Mouse (Mus musculus) hindbrain, embryonic 15.5 days (tissue): ENCODE measurements at regions not wholly inside any gene's neighbourhood (a gene's known extent, or its start where the extent isn't known, plus 50 kb on each side); places are given as distances from the start of the nearest gene placed in this dataset.
"Not testable (repeated sequence)": the region's sequence is repeated elsewhere in the genome, so short reads cannot be mapped to it uniquely, and the experiment has no call there.

ENCODE experiments used
- ATAC-seq: fragments of 200-750 bp; cut with Nextera tagmentation; 2 replicates; pipeline ENCODE4 v1.8.0; 2017; ENCODE audit warnings: low read depth, moderate number of reproducible peaks, moderate TSS enrichment; ENCODE audit not compliant: low FRiP score
- H3K27ac ChIP-seq: fragments of 300-500 bp; sonication (generic); replicated peaks from 2 replicates; pipeline ENCODE4 v1.5.1; 2015; ENCODE audit warnings: mild to moderate bottlenecking, inconsistent platforms
- H3K27me3 ChIP-seq: fragments of 300-500 bp; sonication (generic); 2 replicates; pipeline ENCODE4 v1.6.1; 2015; ENCODE audit warnings: control low read depth, inconsistent platforms
- H3K36me3 ChIP-seq: fragments of 300-500 bp; sonication (generic); 2 replicates; pipeline ENCODE4 v1.6.1; 2015; ENCODE audit warnings: control low read depth, inconsistent platforms
- H3K4me1 ChIP-seq: fragments of 300-500 bp; sonication (generic); replicated peaks from 2 replicates; pipeline ENCODE4 v1.6.1; 2015; ENCODE audit warnings: control low read depth, inconsistent platforms
- H3K4me2 ChIP-seq: fragments of 300-500 bp; sonication (generic); 2 replicates; pipeline ENCODE4 v1.6.1; 2015; ENCODE audit warnings: moderate library complexity, mild to moderate bottlenecking, inconsistent platforms
- H3K4me3 ChIP-seq: fragments of 300-500 bp; sonication (generic); 2 replicates; pipeline ENCODE4 v1.5.1; 2015; ENCODE audit warnings: mild to moderate bottlenecking, inconsistent platforms
- H3K9ac ChIP-seq: fragments of 300-500 bp; sonication (generic); 2 replicates; pipeline ENCODE4 v1.6.1; 2015; ENCODE audit warnings: inconsistent platforms
- H3K9me3 ChIP-seq: fragments of 300-500 bp; sonication (generic); 2 replicates; pipeline ENCODE4 v1.6.1; 2016; ENCODE audit warnings: control low read depth, inconsistent platforms
- WGBS: fragments of 180-500 bp; shearing (Covaris S2); methylation state at CpG from one replicate; pipeline ENCODE4 v1.1.7; 2015; 5-methylcytosine and 5-hydroxymethylcytosine counted together

GRCm38 (mm10) chr1:184669173-184669572, 63.2 kb downstream of the Hlx start:
- not testable (repeated sequence) for H3K9ac ChIP-seq, H3K4me2 ChIP-seq, ATAC-seq, H3K36me3 ChIP-seq, H3K4me1 ChIP-seq, H3K4me3 ChIP-seq, H3K27me3 ChIP-seq, H3K9me3 ChIP-seq, H3K27ac ChIP-seq
- 92% methylated on average over 5 of the region's 5 CpGs for WGBS

GRCm38 (mm10) chr1:184668428-184668827, 64.0 kb downstream of the Hlx start:
- Histone ChIP-seq H3K27me3 (no peaks in the 10 kb centered on the region), H3K27ac (no peak overlapping the region), H3K4me3 (no peak overlapping the region), H3K4me2 (no peak overlapping the region), H3K4me1 (0 out of 2 replicates have a peak, but pooled peaks cover 2% of the 10 kb centered on the region), H3K36me3 (no peaks in the 10 kb centered on the region), H3K9ac (no peak overlapping the region), H3K9me3 (no peaks in the 10 kb centered on the region)
- 88% methylated on average over 1 of the region's 1 CpGs for WGBS
- no peak for ATAC-seq

DNA sequence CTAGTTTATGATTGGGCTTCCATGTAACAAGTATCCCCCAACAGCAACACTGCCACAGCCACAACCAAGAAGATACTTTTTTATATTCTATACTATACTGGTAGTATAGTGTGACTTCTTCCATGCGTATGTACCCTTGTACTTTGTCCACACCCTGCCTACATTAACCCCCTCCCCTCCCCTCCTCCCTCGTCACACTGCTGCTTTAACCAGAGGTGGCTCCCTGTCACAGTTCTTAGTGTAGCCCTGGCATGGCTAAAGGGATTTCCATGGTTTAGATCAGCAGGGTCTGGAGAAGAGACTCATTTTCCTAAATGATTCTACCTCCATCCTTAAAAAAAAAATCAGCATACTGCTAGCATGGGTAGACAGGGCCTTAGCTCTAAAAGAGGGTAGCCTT, 64.4 kb downstream of the Hlx start:
- no peaks in the 10 kb centered on the region for H3K27me3 ChIP-seq
- H3K9ac ChIP-seq: no peak overlapping the region
- 0 out of 2 replicates have a peak, but pooled peaks cover 2% of the 10 kb centered on the region for H3K4me1 ChIP-seq
- no peak overlapping the region for H3K4me2 ChIP-seq
- H3K27ac ChIP-seq: no peak overlapping the region
- H3K36me3 ChIP-seq: no peaks in the 10 kb centered on the region
- no peak for ATAC-seq
- H3K9me3 ChIP-seq: no peaks in the 10 kb centered on the region
- WGBS: 55% methylated on average over 2 of the region's 2 CpGs
- H3K4me3 ChIP-seq: no peak overlapping the region

DNA sequence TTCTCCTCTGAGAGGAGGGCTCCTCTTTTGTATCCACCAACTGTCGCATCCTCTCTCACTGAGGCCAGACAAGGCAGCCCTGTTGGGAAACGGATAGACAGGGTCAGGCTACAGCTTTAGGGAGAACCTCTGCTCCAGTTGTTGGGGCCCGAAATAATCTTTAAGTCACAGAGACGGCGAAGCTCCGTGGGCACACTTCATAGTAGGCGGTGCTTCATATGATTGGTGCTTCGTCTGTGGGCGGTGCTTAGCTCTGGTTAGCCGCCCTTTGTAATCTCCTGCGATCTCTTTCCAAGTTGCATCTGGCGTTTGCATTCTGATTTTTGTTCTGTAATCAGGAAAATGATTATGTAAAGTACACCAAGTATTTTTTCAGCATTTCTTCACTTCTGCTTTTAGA, 67.2 kb downstream of the Hlx start:
- Histone ChIP-seq H3K4me3 (no peak overlapping the region), H3K4me1 (0 out of 2 replicates have a peak, but pooled peaks cover 2% of the 10 kb centered on the region), H3K9ac (no peak overlapping the region), H3K36me3 (no peaks in the 10 kb centered on the region), H3K9me3 (no peaks in the 10 kb centered on the region), H3K27ac (no peak overlapping the region), H3K4me2 (no peak overlapping the region), H3K27me3 (no peaks in the 10 kb centered on the region)
- no peak for ATAC-seq
- WGBS: 77% methylated on average over 12 of the region's 12 CpGs

DNA sequence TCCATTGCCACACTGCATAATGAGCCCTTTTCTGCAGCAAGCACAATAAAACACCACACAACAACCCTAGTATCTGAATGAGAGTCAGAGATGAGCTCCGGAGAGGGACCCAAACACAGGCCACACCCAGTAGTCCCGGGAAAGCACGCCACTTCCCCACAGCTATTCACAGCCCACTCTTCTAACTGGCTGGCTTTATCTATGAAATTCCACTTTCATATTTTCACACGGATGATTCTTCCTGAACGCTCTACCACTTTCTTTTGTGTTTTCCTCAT, 68.4 kb downstream of the Hlx start:
- Histone ChIP-seq H3K9ac (no peak overlapping the region), H3K27ac (no peak overlapping the region), H3K4me3 (no peak overlapping the region), H3K9me3 (no peaks in the 10 kb centered on the region), H3K36me3 (no peaks in the 10 kb centered on the region), H3K27me3 (no peaks in the 10 kb centered on the region), H3K4me2 (peak overlapping the region; percentile 29), H3K4me1 (0 out of 2 replicates have a peak, but pooled peaks cover 2% of the 10 kb centered on the region)
- WGBS: 57% methylated on average over 5 of the region's 5 CpGs
- ATAC-seq: no peak

- Histone ChIP-seq H3K27me3 (no peaks in the 10 kb centered on the region), H3K27ac (no peak overlapping the region), H3K4me2 (peak overlapping the region; percentile 29), H3K4me3 (no peak overlapping the region), H3K9me3 (no peaks in the 10 kb centered on the region), H3K9ac (no peak overlapping the region), H3K4me1 (0 out of 2 replicates have a peak, but pooled peaks cover 2% of the 10 kb centered on the region), H3K36me3 (no peaks in the 10 kb centered on the region)
- no peak for ATAC-seq
- WGBS: 49% methylated on average over 14 of the region's 14 CpGs
These were observed 68.9 kb downstream of the Hlx start for GRCm38 (mm10) chr1:184663300-184664097.

DNA sequence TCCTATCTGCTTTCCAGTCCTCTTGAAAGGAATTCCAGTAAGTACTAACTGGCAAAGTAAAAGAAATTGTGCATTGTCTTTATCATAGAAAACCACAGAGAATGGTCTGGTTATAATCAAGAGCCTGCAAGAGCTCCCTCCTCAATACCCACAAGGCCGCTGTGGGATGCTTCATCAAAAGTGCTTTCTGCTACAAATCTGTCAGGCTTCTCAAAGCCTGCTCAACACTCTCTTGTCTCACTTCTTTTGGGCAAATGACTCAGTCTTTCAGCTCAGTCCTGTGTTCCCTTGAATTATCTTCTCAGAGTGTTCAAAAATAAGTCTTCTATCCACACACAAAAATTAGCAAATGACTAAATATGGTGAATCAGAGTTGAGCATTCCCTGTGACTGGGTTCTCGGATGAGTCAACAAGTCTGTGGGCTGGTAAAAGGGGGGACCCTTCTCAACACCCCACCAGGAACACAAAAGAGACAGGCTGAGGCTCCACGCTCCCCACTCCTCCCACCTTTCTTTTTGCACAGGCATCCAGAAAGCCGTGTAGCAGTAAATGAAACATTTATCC, 81.8 kb downstream of the Hlx start:
- Histone ChIP-seq H3K9ac (no peak overlapping the region), H3K4me2 (no peak overlapping the region), H3K4me3 (no peak overlapping the region), H3K27ac (no peak overlapping the region), H3K4me1 (no peaks in the 10 kb centered on the region), H3K27me3 (no peaks in the 10 kb centered on the region), H3K36me3 (no peaks in the 10 kb centered on the region), H3K9me3 (no peaks in the 10 kb centered on the region)
- no peak for ATAC-seq
- WGBS: 82% methylated on average over 4 of the region's 4 CpGs

DNA sequence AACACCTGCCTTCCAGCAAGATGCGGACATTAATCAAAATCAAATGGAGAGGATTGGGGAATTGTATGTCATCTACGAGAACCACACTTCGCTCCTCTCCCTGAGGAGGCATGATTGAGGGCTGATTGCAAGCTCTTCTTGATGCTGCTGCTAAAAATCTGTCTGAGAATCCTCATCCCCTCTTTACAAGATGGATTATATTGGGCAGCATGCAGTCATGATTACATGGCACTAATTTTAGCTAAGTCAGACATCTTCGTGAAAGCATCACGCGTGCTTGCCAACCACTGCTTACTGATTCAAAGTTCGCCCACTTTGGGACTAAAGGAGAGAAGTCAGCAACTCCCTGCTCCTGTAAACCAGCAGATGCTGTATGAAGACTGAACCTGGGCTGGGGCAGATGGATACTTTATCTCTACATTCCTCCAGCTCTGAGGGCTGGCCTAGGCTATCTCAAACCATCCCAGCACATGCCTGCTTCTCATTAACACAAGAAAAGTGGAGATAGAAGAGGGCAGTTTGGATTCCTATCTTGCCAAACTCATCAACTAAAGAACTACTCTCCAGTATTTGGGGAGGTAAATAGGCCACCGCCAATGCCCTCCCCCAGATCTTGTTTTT, 84.4 kb downstream of the Hlx start:
- Histone ChIP-seq H3K27ac (no peak overlapping the region), H3K9me3 (no peaks in the 10 kb centered on the region), H3K9ac (no peak overlapping the region), H3K27me3 (no peaks in the 10 kb centered on the region), H3K4me2 (no peak overlapping the region), H3K36me3 (no peaks in the 10 kb centered on the region), H3K4me3 (no peak overlapping the region), H3K4me1 (no peaks in the 10 kb centered on the region)
- 77% methylated on average over 8 of the region's 8 CpGs for whole genome bisulfite sequencing
- no peak for ATAC-seq

- ATAC-seq: no peak
- Histone ChIP-seq H3K27me3 (no peaks in the 10 kb centered on the region), H3K9me3 (no peaks in the 10 kb centered on the region), H3K36me3 (no peaks in the 10 kb centered on the region), H3K4me2 (no peak overlapping the region), H3K4me1 (no peaks in the 10 kb centered on the region), H3K4me3 (no peak overlapping the region), H3K9ac (no peak overlapping the region), H3K27ac (no peak overlapping the region)
- WGBS: 73% methylated on average over 9 of the region's 9 CpGs
These were observed 87.4 kb downstream of the Hlx start for GRCm38 (mm10) chr1:184644767-184645598.

DNA sequence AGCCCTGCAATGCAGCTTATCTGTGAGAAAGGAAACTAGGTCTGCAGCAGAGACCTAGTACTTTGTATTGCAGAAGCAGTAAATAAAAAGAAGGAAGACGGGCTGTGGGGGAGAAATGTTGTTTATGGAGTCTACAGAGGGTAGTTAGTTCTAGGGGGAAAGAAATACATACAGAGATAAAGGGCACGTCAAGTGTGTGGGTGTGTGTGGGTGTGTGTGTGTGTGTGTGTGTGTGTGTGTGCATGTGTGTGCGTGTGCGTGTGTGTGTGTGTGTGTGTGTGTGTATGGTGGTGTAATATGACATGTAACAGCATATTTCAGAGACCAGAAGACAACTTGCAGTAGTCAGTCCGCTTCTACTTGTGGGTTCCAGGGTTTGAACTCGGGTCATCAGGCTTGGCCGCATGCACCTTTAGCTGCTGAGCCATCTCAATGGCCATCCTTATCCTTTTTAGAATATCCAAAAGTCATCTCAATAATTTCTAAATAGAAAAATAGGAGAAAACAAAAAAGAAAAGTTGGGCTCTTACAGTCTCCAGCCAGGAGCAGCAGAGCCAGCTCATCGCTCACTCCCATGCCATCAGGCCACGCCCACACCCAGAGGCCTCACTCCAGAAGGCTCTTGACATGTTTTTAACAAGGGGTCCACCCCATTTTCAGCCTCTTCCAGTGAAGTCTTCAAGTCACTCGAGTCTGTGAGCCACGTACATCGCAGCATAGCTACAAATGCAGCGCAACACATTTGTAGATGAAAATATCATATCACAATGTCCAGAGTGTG, 101.5 kb downstream of the Hlx start:
- 87% methylated on average over 13 of the region's 13 CpGs for WGBS
- H3K4me2 ChIP-seq: no peak overlapping the region
- no peaks in the 10 kb centered on the region for H3K27me3 ChIP-seq
- no peak overlapping the region for H3K27ac ChIP-seq
- H3K4me3 ChIP-seq: no peak overlapping the region
- H3K9me3 ChIP-seq: no peaks in the 10 kb centered on the region
- H3K36me3 ChIP-seq: no peaks in the 10 kb centered on the region
- no peaks in the 10 kb centered on the region for H3K4me1 ChIP-seq
- ATAC-seq: no peak
- H3K9ac ChIP-seq: no peak overlapping the region

- Histone ChIP-seq H3K9me3 (no peaks in the 10 kb centered on the region), H3K4me1 (no peaks in the 10 kb centered on the region), H3K9ac (no peak overlapping the region), H3K4me2 (no peak overlapping the region), H3K4me3 (no peak overlapping the region), H3K27me3 (no peaks in the 10 kb centered on the region), H3K27ac (no peak overlapping the region), H3K36me3 (no peaks in the 10 kb centered on the region)
- WGBS: 93% methylated on average over 9 of the region's 9 CpGs
- ATAC-seq: no peak
These were observed 103.2 kb downstream of the Hlx start for GRCm38 (mm10) chr1:184629194-184629593.
